Mouse (Mus musculus) CH12.LX (cell line): Measurements from ENCODE around the gene Edaradd. TPM values are rescaled to one million over a fixed set of nuclear protein-coding genes. Genes with fewer than 3 reads are reported as not detected.

Experiments used
- DNase-seq: peaks from one replicate; pipeline ENCODE4 v3.0.0-alpha.2; 2013; ENCODE audit errors: extremely low read depth
- H3K27ac ChIP-seq: 2 replicates; pipeline ENCODE4 v1.5.1; 2012; ENCODE audit warnings: low read depth, mild to moderate bottlenecking, control low read depth, moderate library complexity; ENCODE audit not compliant: insufficient read depth
- H3K27me3 ChIP-seq: replicated peaks from 2 replicates; pipeline ENCODE3; 2012; ENCODE audit warnings: inconsistent platforms
- H3K36me3 ChIP-seq, 2 experiments: replicated peaks in 1 of 2; 2 replicates each; pipeline versions ENCODE3 to v1.6.1; 2012; ENCODE audit warnings: inconsistent platforms in 1 of 2, low read length in 1 of 2, mild to moderate bottlenecking in 1 of 2, mixed read lengths in 1 of 2, moderate library complexity in 1 of 2; ENCODE audit not compliant: control insufficient read depth in 1 of 2, insufficient read depth in 1 of 2
- H3K4me1 ChIP-seq, 2 experiments: 2 replicates each; pipeline ENCODE4 v1.6.1; 2012; ENCODE audit warnings: inconsistent platforms in 1 of 2, moderate library complexity in 1 of 2; ENCODE audit not compliant: insufficient read depth in 2 of 2, control insufficient read depth in 1 of 2
- H3K4me2 ChIP-seq: 2 replicates; pipeline ENCODE4 v1.6.1; 2012; ENCODE audit warnings: low read depth, mild to moderate bottlenecking, control low read depth; ENCODE audit not compliant: poor library complexity, insufficient read depth, severe bottlenecking
- H3K4me3 ChIP-seq, 3 experiments: fragments of 150-350 bp in 1 of 3; sonication (generic) in 1 of 3; replicated peaks in 1 of 3; 2 replicates each; pipeline versions ENCODE3 to v1.5.1; 2011 to 2012; ENCODE audit warnings: low read depth in 2 of 3, low read length in 2 of 3, mild to moderate bottlenecking in 2 of 3, moderate library complexity in 2 of 3, control low read depth in 1 of 3, improper control_type of control experiment in 1 of 3, inconsistent platforms in 1 of 3, mixed read lengths in 1 of 3; ENCODE audit not compliant: poor library complexity in 1 of 3
- H3K79me2 ChIP-seq: replicated peaks from 2 replicates; pipeline ENCODE4 v1.6.1; 2012; ENCODE audit warnings: mild to moderate bottlenecking, moderate library complexity; ENCODE audit not compliant: control insufficient read depth, poor library complexity, insufficient read depth, severe bottlenecking; ENCODE audit errors: extremely low read depth
- H3K9ac ChIP-seq: 2 replicates; pipeline ENCODE4 v1.6.1; 2012; ENCODE audit warnings: low read depth, mild to moderate bottlenecking, control low read depth, moderate library complexity; ENCODE audit not compliant: insufficient read depth
- H3K9me3 ChIP-seq: replicated peaks from 2 replicates; pipeline ENCODE3; 2012; ENCODE audit warnings: low read length, inconsistent platforms, mixed read lengths
- BHLHE40 ChIP-seq: IDR thresholded peaks from 2 replicates; pipeline ENCODE4 v1.6.1; 2011; ENCODE audit warnings: mild to moderate bottlenecking, low read depth, low read length, improper control_type of control experiment
- CHD1 ChIP-seq: IDR thresholded peaks from 2 replicates; pipeline ENCODE4 v1.6.1; 2012; ENCODE audit warnings: low read depth, low read length, improper control_type of control experiment, inconsistent platforms
- CTCF ChIP-seq, 2 experiments: IDR thresholded peaks in 1 of 2; conservative IDR thresholded peaks in 1 of 2; 2 replicates each; pipeline ENCODE4 v1.5.1; 2011 to 2012; ENCODE audit warnings: low read depth in 2 of 2, low read length in 2 of 2, improper control_type of control experiment in 1 of 2, inconsistent platforms in 1 of 2, mild to moderate bottlenecking in 1 of 2, moderate library complexity in 1 of 2
- E2F4 ChIP-seq: IDR thresholded peaks from 2 replicates; pipeline ENCODE4 v1.6.1; 2011; ENCODE audit warnings: low read depth, low read length, improper control_type of control experiment; ENCODE audit not compliant: insufficient replicate concordance
- ELF1 ChIP-seq: IDR thresholded peaks from 2 replicates; pipeline ENCODE4 v1.6.1; 2014; ENCODE audit warnings: low read depth, mild to moderate bottlenecking, inconsistent platforms, low read length, improper control_type of control experiment
- EP300 ChIP-seq: IDR thresholded peaks from 2 replicates; pipeline ENCODE4 v1.6.1; 2011; ENCODE audit warnings: low read length, improper control_type of control experiment
- ETS1 ChIP-seq: conservative IDR thresholded peaks from 2 replicates; pipeline ENCODE4 v1.6.1; 2012; ENCODE audit warnings: low read depth, mild to moderate bottlenecking, inconsistent platforms, low read length, improper control_type of control experiment, moderate library complexity
- GABPA ChIP-seq: IDR thresholded peaks from 2 replicates; pipeline ENCODE4 v1.6.1; 2012; ENCODE audit warnings: low read depth, low read length, improper control_type of control experiment, inconsistent platforms; ENCODE audit not compliant: insufficient replicate concordance
- MAFK ChIP-seq: IDR thresholded peaks from 2 replicates; pipeline ENCODE4 v1.6.1; 2011; ENCODE audit warnings: low read length, improper control_type of control experiment; ENCODE audit not compliant: insufficient replicate concordance
- MAZ ChIP-seq: IDR thresholded peaks from 2 replicates; pipeline ENCODE4 v1.6.1; 2012; ENCODE audit warnings: low read depth, mild to moderate bottlenecking, inconsistent platforms, low read length, improper control_type of control experiment, moderate library complexity
- MEF2A ChIP-seq: IDR thresholded peaks from 2 replicates; pipeline ENCODE4 v1.6.1; 2014; ENCODE audit warnings: low read depth, mild to moderate bottlenecking, inconsistent platforms, low read length, improper control_type of control experiment, borderline replicate concordance
- NRF1 ChIP-seq: IDR thresholded peaks from 2 replicates; pipeline ENCODE4 v1.6.1; 2014; ENCODE audit warnings: low read depth, mild to moderate bottlenecking, inconsistent platforms, low read length, improper control_type of control experiment, moderate library complexity
- POLR2A ChIP-seq: IDR thresholded peaks from 2 replicates; pipeline ENCODE4 v1.6.1; 2011; ENCODE audit warnings: low read depth, mild to moderate bottlenecking, improper control_type of control experiment, low read length
- POLR2AphosphoS2 ChIP-seq: IDR thresholded peaks from 2 replicates; pipeline ENCODE4 v1.6.1; 2011; ENCODE audit warnings: low read depth, low read length, improper control_type of control experiment
- TCF12 ChIP-seq: IDR thresholded peaks from 2 replicates; pipeline ENCODE4 v1.6.1; 2014; ENCODE audit warnings: low read depth, mild to moderate bottlenecking, inconsistent platforms, low read length, improper control_type of control experiment
- USF1 ChIP-seq: IDR thresholded peaks from 2 replicates; pipeline ENCODE4 v1.6.1; 2014; ENCODE audit warnings: low read depth, mild to moderate bottlenecking, inconsistent platforms, low read length, improper control_type of control experiment
- USF2 ChIP-seq: conservative IDR thresholded peaks from 2 replicates; pipeline ENCODE4 v1.6.1; 2011; ENCODE audit warnings: low read depth, low read length, improper control_type of control experiment
- ZC3H11A ChIP-seq: IDR thresholded peaks from 2 replicates; pipeline ENCODE4 v1.6.1; 2012; ENCODE audit warnings: low read depth, mild to moderate bottlenecking, inconsistent platforms, low read length, improper control_type of control experiment
- dilution Hi-C: fragments of 300-500 bp; cut with MboI; formaldehyde crosslinking; loops from 2 replicates; pipeline ENCODE4 v1.14.3; 2020; ENCODE audit warnings: low sequenced_read_pairs; ENCODE audit not compliant: extremely low pct_unique_long_range_greater_than_20kb, extremely low pct_ligation_motif_present
- in situ Hi-C: fragments of 300-500 bp; cut with MboI; formaldehyde crosslinking; loops from 3 replicates; pipeline ENCODE4 v1.14.3; 2019; ENCODE audit warnings: low sequenced_read_pairs, low pct_ligation_motif_present, low pct_unique_long_range_greater_than_20kb, mixed read lengths
- polyA plus RNA-seq: library from polyadenylated mRNA; unstranded; fragments of >175 nt; gene quantifications from 2 replicates; pipeline ENCODE4 v1.2.1, GENCODE M21; 2012; ENCODE audit warnings: low read depth; ENCODE audit not compliant: insufficient read length
- total RNA-seq, 2 experiments: library from RNA; depleted of rRNA; stranded (reverse); fragments of 300-350 nt in 1 of 2; fragments of >200 nt in 1 of 2; gene quantifications; 2 replicates each; pipeline ENCODE4 v1.2.3; 2012 to 2014

The Edaradd gene
- total and polyA plus RNA-seq, 3 experiments, result 0.16 to 0.68 (median 0.24) TPM

DNA sequence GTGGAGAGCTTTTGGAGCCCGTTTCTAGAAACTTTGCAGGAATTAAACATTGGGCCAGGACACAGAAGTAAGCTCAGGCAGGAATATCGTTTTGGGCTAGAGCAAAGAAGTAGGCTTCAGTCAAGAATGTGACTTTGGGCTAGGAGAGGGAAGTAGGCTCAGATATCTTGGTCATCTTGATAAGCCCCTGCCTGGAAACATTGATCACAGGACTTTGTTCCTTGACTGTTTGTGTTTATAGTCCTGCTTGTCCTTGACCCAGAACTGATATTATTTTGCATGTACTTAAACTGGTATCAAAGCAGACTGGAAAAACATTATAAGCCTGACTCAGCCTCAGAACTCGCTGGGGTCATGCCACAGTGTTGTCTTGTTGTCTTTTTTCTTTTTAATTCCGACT, 57.6 kb downstream of the Edaradd start:
- in situ Hi-C loops (no loop called here), dilution Hi-C loops (no loop called here)
- no peaks in the 10 kb centered on the region for H3K27me3 ChIP-seq
- peaks cover 8 to 33% of the 10 kb centered on the region in 2 experiments for H3K4me1 ChIP-seq
- TF ChIP-seq ELF1 (no peak), MAFK (no peak), USF1 (no peak)
- H3K9ac ChIP-seq, result no peak overlapping the region
- peaks cover 10 to 17% of the 10 kb centered on the region in 2 experiments for H3K36me3 ChIP-seq
- H3K9me3 ChIP-seq, result no peaks in the 10 kb centered on the region
- H3K27ac ChIP-seq, result no peak overlapping the region
- 0 out of 2 replicates have a peak, but pooled peaks cover 4% of the 10 kb centered on the region for H3K79me2 ChIP-seq
- no peak overlapping the region for H3K4me2 ChIP-seq
- H3K4me3 ChIP-seq, result no peak overlapping the region
- DNase-seq, result no peak

DNA sequence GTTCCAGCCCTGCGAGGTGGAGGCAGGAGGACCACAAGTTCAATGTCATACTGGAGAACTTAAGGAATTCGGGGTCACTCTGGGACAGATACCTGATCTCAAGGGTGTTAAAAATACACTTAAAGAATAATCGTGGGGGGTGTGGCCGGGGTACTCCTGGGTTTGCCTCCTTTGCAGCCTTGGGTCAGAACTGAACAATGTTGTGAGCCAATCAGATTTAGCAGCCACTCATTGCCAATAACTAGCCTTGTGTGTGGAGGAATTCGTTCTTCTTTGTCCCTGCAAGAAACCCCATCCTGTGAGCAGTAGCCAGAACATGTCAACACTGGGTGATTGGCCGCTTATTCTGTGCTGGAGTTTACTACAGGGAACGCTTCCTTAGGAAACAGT, 58.5 kb downstream of the Edaradd start:
- peak; percentile 21 for DNase-seq
- TF ChIP-seq TCF12, result no peak
- TF ChIP-seq MAFK, result no peak
- TF ChIP-seq GABPA, result no peak
- TF ChIP-seq ZC3H11A, result no peak
- TF ChIP-seq NRF1, result no peak
- TF ChIP-seq E2F4, result no peak
- TF ChIP-seq MEF2A, result no peak
- TF ChIP-seq MAZ, result no peak
- TF ChIP-seq CTCF (conservative IDR thresholded peaks at IDR 0.05 in 1 of 2, IDR thresholded peaks at IDR 0.05 in 1 of 2; ENCODE audit: low read depth in 2 of 2, low read length in 2 of 2), result no peak
- no peak for TF ChIP-seq USF2
- TF ChIP-seq EP300, result no peak
- TF ChIP-seq CHD1, result no peak
- no peak for TF ChIP-seq POLR2A
- TF ChIP-seq ETS1, result no peak
- TF ChIP-seq POLR2AphosphoS2, result no peak
- TF ChIP-seq BHLHE40, result no peak
- TF ChIP-seq ELF1, result no peak
- H3K9ac ChIP-seq, result peak overlapping the region; percentile 35; the same call in 1 of the 2 replicates
- no peak overlapping the region for H3K27ac ChIP-seq
- H3K36me3 ChIP-seq, result peaks cover 16 to 26% of the 10 kb centered on the region in 2 experiments
- H3K9me3 ChIP-seq, result no peaks in the 10 kb centered on the region
- H3K79me2 ChIP-seq, result 0 out of 2 replicates have a peak, but pooled peaks cover 4% of the 10 kb centered on the region
- H3K4me3 ChIP-seq, result peak overlapping the region; percentile 65 to 100 (median 82)
- peaks cover 8 to 33% of the 10 kb centered on the region in 2 experiments for H3K4me1 ChIP-seq
- peak overlapping the region; percentile 77 for H3K4me2 ChIP-seq
- H3K27me3 ChIP-seq, result no peaks in the 10 kb centered on the region
- in situ Hi-C loops, result no loop called here
- dilution Hi-C loops, result no loop called here
